Mouse (Mus musculus): ENCODE results near the gene Coq4. TPM values are rescaled to one million over a fixed set of nuclear protein-coding genes. Genes with fewer than 3 reads are reported as not detected.
A peak's percentile ranks its signal among the peaks of the same experiment; 100 is the strongest.

Gene Coq4
- polyA plus RNA-seq, 1 experiment = 23.1 TPM

DNA sequence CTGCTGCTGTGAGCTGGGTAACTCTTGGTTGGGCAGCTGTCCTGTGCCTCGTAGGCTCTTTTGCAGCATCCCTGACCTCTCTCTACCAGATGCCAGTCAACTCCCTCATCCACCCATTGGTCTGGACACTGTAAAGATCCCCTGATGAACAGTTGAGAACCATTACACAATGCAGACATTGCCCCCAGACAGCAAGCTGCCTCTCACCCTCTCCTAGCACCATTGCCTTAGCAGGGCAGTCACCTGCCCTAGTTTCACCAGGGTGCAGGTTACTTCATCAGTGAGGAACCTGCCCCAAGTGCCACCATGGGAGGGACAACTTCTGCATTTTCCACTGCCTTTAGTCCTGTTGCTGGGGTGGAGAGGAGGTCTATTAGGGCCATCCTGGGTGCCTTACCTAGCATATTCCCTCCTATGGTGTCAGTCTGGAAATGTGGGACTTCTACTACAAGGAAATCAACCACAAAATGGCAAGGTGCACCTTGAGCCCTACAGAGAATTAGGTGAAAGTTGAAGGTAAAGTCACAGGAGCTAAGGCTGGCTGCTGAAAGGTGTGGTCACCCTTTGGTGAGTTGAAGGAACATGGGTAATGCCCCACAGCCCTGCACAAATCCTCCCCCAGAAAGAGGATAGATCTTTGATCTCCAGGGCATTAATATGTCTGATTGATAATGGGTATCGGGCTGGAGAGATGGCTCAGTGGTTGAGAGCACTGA, 5.6 kb downstream of the Coq4 start:
- DNase-seq (ENCODE audit: low read depth) = no peak

DNA sequence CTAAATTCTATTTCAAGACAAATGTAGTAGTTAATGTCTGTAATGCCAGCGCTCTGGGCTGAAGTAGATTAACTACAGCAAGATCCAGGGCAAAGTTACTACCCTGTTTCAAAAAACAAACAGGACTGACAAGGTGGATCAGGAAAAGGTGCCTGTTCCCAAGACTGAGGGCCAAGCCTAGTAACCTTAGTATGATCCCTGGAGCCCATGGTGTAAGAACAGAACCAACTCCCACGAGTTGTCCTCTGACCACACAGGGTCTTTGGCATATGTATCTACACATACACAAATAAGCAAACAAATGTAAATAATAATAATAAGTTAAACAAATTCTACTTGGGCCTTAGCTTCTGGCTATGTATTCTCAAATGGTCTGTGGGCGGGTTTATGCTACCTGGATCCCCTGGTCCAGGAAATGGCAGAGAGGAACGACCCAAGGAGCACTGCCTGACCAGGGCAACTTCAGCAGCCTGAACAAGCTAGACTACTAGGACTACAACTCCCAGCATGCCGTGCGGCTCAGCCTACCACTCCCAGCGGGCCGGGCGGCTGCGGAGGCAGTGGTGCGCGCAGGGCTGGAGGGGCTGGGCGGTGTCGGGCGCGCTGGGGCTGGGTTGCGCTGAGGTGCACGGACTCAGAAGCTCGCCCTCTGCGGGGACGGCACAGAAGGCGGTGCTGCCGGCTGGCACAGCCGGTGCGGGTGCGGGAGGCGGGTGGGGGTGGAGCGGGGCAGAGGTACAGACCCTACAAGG, 15.0 kb downstream of the Coq4 start, which contains the start of gene Slc27a4:
Slc27a4 (plus strand) TSS at position 560 of the 752 bp plus-strand sequence.
- no peak for DNase-seq (ENCODE audit: low read depth)

DNA sequence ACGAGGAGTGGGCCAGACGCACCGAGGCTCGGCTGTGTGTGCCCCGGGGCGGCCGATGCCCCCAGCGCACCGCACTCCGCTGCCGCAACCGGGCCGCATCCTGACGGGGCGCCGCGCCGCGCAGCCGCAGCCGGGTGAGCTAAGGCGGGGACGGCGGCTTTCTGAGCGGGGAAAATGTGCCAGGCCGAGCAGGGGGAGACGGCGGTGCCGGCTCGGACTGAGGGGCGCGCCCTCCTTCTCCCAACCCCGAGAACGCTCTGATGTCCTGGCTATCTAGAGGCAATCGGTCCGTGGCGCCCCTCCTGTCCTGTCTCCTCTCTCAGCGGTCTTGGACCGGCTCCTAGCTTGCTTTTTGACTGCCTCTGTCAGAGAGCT, 15.5 kb downstream of the Coq4 start:
- no peak for DNase-seq (ENCODE audit: low read depth)

GRCm38 (mm10) chr2:29803400-29803831, 16.1 kb downstream of the Coq4 start:
- no peak for DNase-seq (ENCODE audit: low read depth)

DNA sequence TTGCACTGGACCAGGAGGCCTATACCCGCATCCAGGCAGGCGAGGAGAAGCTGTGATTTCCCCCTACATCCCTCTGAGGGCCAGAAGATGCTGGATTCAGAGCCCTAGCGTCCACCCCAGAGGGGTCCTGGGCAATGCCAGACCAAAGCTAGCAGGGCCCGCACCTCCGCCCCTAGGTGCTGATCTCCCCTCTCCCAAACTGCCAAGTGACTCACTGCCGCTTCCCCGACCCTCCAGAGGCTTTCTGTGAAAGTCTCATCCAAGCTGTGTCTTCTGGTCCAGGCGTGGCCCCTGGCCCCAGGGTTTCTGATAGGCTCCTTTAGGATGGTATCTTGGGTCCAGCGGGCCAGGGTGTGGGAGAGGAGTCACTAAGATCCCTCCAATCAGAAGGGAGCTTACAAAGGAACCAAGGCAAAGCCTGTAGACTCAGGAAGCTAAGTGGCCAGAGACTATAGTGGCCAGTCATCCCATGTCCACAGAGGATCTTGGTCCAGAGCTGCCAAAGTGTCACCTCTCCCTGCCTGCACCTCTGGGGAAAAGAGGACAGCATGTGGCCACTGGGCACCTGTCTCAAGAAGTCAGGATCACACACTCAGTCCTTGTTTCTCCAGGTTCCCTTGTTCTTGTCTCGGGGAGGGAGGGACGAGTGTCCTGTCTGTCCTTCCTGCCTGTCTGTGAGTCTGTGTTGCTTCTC, 28.5 kb downstream of the Coq4 start:
- DNase-seq (ENCODE audit: low read depth) = no peak

DNA sequence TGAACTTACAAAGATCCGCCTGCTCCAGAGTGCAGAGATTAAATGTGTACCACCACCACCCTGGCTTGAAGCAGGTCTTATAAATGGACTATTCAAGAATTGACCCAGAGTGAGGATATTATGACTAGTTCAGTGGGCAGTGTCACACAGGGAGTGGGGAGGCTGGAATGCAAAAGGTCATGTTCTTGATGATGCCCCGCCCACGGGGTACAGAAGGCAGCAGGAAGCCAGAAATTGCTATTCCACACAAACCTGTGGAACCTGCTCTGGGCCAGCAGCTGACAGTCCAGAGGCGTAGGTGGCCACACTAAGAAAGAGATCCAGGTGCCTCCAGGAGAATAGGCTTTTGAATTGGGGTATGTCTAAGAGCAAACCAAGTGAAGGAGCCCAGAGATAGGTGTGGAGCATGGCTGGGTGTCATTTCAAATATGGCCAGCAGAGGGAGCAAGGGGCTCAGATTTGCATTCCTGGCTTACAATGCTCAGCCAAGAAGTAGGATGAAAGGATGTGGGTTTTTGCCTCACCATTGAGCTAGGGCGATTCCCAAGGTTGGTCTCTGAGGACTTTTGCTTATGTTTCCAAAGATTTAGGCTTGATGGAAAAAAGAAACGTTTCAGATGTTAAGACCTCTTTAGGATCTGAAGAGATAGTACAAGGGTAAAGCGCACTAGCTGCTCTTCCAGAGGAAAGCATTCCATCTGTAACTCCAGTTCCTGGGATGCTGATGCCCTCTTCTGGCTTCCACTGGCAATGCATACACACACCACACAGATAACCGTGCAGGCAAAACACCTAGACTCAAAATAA, 30.3 kb downstream of the Coq4 start:
- no peak for DNase-seq (ENCODE audit: low read depth)

DNA sequence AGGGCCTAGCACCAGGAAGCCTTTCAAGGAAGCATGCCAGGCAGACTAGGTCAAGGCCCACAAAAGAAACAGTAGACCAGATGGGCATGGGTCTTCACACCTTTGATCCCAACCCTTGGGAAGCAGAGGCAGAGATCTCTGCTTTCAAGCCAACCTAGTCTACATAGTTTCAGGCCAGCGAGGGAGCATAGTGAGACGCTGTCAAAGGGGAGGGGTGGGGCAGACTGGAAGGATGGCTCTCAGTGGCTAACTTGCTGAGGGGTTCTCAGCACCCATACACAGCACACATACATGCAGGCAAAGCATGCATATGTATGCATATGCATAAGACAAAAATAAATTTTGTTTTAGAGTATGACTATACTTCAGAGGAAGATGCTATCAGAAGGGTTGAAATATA, 32.1 kb downstream of the Coq4 start:
- no peak for DNase-seq (ENCODE audit: low read depth)

GRCm38 (mm10) chr2:29820025-29820817, 32.9 kb downstream of the Coq4 start, which contains the start of gene Urm1:
TSS of gene Urm1 (plus strand) at chr2:29820075.
- DNase-seq (ENCODE audit: low read depth) = no peak

- no peak for DNase-seq (ENCODE audit: low read depth)
Measured at GRCm38 (mm10) chr2:29826318-29826925, 39.1 kb downstream of the Coq4 start.

DNA sequence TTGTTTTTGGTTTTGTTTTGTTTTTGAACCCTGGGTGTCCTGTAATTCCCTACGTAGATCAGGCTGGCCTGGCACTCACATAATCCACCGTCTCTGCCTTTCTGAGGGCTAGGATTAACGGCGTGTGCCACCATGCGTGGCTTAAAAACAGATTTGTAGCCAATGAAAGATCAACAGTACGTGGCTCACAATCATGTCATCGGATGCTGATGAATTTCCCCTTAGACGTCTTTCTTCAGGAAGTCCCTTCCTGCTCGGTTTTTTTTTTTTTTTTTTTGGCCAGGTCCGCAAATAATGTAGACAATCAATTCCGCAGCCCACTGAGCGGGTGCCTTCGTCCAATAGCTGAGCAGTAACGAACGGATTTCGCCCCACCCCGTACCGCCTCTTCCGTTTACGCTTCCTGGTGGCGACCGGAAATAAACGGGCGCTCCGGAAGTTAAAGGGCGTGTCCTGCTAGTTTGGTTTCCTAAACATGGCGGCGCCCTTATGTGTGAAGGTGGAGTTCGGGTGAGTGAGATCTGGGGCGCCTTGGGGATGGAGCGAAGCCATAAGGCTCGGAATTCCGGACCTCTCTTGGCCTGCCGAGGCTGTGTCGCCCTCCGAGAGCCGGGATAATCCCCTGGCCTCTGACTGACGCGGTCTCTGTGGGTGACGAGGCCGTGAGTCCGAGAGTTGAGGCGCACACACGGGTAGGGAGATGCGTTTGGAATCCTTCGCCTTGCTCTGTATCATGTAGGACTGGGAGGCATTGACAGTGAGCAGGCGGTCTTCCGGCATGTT, 39.8 kb downstream of the Coq4 start:
- peak; percentile 86 for DNase-seq (ENCODE audit: low read depth)

GRCm38 (mm10) chr2:29827709-29828024, 40.4 kb downstream of the Coq4 start:
- DNase-seq (ENCODE audit: low read depth) = no peak

- DNase-seq (ENCODE audit: low read depth) = no peak
Measured at GRCm38 (mm10) chr2:29831106-29831505, 43.8 kb downstream of the Coq4 start.

DNA sequence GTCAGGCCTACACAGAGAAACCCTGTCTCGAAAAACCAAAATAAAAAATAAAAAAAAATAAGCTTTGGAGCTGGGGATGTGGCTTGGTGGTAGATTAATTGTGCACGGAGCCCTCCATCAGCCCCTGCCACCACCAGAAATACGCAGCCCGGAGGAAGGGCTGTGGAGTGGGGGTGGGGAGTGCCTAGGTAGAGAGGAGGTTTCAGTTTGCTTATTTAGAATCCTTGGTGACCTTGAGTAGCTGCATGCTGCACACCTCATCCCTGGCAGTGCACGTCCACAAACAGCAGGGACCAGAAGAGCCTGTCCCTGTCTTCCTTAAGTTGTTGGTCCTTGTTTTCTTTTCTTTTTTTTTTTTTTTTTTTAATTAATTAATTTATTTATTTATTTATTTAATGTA, 46.5 kb downstream of the Coq4 start:
- no peak for DNase-seq (ENCODE audit: low read depth)

DNA sequence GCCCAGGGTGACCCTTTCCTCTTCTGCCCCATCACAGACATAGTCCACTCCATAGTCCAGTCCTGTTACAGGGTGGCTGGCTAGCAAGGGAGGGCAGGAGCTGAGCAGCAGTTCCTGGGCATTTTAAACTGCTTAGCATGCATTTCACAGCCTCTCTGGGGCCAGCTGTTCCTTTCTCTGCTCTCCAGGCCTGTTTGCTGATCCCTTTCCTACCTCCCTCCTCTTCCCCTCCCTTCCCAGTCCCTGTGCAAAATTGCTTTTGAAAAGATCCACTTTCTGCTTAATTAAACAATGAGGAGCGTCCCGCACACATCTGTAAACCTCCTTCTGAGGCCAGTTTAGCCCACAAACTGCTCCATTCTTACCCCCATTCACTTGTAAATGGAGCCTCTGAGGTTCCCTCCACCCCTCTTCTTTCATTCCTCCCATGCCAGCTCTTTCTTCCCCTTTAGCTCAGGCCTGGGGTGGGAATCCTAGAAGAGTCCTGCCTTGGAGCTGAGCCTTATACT, 48.2 kb downstream of the Coq4 start:
- no peak for DNase-seq (ENCODE audit: low read depth)

DNA sequence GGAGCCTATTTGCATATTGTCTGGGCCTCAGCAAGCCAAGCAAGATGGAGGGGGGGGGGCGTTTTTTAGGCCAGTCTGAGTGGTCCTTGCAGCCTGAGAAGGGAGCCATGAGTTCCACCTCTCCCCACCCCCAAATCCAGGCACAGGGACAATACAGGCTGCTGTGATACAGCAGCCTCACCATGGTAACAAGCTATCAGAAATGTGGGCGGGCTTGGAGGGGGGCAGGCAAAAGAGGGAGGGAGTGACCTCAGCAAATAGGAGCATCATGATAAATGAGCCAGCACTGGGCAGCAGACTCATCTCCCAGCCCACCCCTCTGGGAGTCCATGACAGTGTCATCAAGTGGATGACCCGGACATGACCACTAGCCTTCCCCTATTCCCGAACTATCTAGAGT, 52.2 kb downstream of the Coq4 start:
- no peak for DNase-seq (ENCODE audit: low read depth)

DNA sequence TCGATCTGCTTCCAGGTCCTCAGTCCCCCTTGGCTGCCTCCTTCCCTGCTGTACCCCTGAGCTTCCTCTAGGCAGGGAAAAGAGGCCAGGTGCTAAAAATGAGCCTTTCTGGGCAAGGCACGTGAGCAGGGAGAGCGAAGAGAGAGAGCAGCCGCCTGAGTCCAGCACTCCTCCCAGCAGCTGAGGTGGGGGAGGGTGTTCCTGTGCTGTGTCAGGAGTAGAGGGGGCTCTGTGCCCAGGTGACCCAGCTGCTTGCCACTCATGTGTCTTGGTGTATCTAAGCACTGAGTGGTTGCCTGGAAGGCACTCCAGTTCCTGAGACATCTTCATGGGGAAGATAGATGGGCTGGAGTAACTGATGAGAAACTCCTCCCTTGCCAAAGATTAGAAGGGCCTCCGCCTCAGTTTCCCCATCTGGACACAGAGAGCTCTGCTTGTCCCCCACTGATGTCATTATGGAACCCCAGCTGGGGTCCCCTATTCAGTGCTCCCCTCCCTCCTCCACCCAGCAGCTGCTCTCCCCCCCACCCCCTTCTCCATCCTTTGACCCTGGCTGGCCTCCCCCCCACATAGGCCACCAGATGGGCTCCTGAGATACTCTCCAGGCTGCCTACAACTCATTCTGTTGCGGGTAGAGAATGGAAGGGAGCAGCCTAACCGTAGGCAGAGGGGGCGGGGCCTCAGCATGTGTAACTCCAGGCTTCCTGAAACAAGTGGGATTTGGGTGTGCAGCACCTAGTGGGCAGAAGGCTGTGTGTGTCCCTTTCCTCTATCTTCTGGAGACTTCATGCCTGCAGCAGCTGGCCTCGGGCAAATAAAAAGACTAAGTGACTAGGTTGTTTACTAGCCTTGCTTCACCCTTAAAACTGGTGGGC, 56.2 kb downstream of the Coq4 start:
- no peak for DNase-seq (ENCODE audit: low read depth)

GRCm38 (mm10) chr2:29844115-29844514, 56.8 kb downstream of the Coq4 start:
- no peak for DNase-seq (ENCODE audit: low read depth)

- no peak for DNase-seq (ENCODE audit: low read depth)
Measured at GRCm38 (mm10) chr2:29844661-29845060, 57.4 kb downstream of the Coq4 start.

DNA sequence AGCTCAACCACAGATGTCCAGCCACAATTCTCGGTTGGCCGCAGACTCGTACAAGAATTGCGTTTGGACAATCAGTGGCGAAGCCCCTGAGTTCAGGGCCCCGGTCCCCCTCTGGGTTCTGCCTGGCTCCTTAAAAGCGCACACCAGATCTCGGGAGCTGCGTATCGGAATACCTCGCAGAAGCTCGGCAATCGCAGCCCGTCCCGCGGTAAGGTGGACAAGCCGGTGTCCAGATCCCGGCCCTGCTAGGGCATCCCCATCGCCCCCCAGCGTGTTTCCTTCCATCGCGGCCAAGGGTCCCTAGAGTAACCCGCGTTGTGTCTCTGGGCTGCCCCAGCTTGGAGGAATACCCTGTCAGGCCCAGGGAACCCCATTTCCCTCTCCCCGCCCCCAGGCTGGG, 58.3 kb downstream of the Coq4 start:
- no peak for DNase-seq (ENCODE audit: low read depth)
